Mouse (Mus musculus): ENCODE data around the gene Spg21. TPM values are rescaled to one million over a fixed set of nuclear protein-coding genes. Genes with fewer than 3 reads are reported as not detected.

The Spg21 gene
- polyA plus RNA-seq, 1 experiment from 2014 or later: 99.2 TPM

DNA sequence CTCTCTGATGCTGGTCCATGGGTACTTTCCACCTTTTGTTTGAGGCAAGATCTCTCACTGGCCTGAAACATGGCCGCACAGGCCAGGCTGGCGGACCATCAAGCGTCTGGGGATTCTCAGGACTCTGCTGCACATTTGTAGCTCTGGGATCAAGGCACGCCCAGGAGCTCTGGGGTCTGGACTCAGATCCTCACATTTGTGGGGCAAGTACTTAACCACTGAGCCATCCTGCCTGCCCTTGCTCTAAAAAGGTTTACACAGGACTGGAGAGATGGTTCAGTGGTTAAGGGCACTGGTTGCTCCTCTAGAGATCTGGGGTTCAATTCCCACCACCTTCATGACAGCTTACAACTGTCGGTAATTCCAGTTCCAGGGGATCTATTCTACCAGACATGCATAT is 29.8 kb upstream of the Spg21 start:
- Histone ChIP-seq H3K27me3 (ENCODE audit: control insufficient read depth, insufficient read depth, low read depth, low read length) (no peaks in the 10 kb centered on the region), H3K27ac (ENCODE audit: low read length) (no peak overlapping the region), H3K36me3 (ENCODE audit: control insufficient read depth, insufficient read depth, low read length) (no peaks in the 10 kb centered on the region), H3K9ac (ENCODE audit: low read length) (no peak overlapping the region), H3K4me3 (ENCODE audit: low read length) (no peak overlapping the region), H3K4me1 (replicated peaks; ENCODE audit: control insufficient read depth, insufficient read depth, low read length) (0 out of 2 replicates have a peak, but pooled peaks cover 3% of the 10 kb centered on the region), H3K4me2 (ENCODE audit: low read depth, low read length) (no peak overlapping the region), H3K9me3 (ENCODE audit: control insufficient read depth, low read length) (no peaks in the 10 kb centered on the region)
- ATAC-seq (ENCODE audit: low read depth): no peak
- whole genome bisulfite sequencing: 85% methylated on average over 5 of the region's 5 CpGs

DNA sequence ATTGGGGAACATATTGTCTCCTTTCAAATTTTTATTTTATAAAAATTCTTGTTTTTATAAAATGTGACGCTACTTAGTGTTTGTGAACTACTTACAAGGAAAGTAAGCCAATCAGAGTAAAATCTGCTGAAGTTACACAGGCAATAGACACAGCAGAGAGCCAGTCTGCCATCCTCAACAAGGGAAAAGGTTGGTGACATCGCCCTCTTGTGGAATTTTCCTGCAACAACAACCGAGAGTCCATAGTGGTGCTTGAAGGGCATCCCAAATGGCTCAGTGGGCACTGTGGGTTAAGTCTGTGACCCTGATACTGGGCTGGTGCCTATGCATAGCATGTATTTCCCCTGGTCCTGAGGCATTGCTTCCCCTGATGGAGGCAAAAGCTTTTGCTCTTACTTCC is 28.5 kb upstream of the Spg21 start:
- Histone ChIP-seq H3K36me3 (ENCODE audit: control insufficient read depth, insufficient read depth, low read length) (no peaks in the 10 kb centered on the region), H3K4me3 (ENCODE audit: low read length) (no peak overlapping the region), H3K4me1 (replicated peaks; ENCODE audit: control insufficient read depth, insufficient read depth, low read length) (peaks cover 7% of the 10 kb centered on the region), H3K9ac (ENCODE audit: low read length) (no peak overlapping the region), H3K27ac (ENCODE audit: low read length) (no peak overlapping the region), H3K4me2 (ENCODE audit: low read depth, low read length) (no peak overlapping the region), H3K27me3 (ENCODE audit: control insufficient read depth, insufficient read depth, low read depth, low read length) (no peaks in the 10 kb centered on the region), H3K9me3 (ENCODE audit: control insufficient read depth, low read length) (no peaks in the 10 kb centered on the region)
- ATAC-seq (ENCODE audit: low read depth): peak; percentile 45; the same call in 1 of the 2 replicates
- WGBS: 3% methylated on average over 3 of the region's 3 CpGs

DNA sequence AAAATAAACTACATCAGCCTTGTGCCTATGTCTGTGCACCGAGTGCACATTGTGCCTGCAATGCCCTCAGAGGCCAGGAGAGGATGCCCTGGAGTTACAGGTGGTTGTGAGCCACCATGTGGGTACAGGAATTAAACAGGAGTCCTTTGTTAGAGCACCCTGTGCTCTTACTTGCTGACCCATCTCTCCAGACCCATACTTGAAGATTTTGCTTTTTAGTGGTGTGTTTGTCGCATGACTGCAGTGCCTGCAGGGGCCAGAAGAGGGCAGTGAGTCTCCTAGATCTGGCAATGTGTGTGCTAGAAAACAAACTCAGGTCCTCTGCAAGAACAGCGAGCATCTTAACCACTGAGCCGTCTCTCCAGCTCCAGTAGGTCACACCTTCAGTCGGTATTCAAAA is 26.6 kb upstream of the Spg21 start:
- WGBS: 57% methylated on average over 5 of the region's 5 CpGs
- no peaks in the 10 kb centered on the region for H3K27me3 ChIP-seq (ENCODE audit: control insufficient read depth, insufficient read depth, low read depth, low read length)
- no peak overlapping the region for H3K9ac ChIP-seq (ENCODE audit: low read length)
- no peak overlapping the region for H3K4me2 ChIP-seq (ENCODE audit: low read depth, low read length)
- no peak for ATAC-seq (ENCODE audit: low read depth)
- H3K9me3 ChIP-seq (ENCODE audit: control insufficient read depth, low read length): no peaks in the 10 kb centered on the region
- H3K4me1 ChIP-seq (replicated peaks; ENCODE audit: control insufficient read depth, insufficient read depth, low read length): peaks cover 7% of the 10 kb centered on the region
- H3K36me3 ChIP-seq (ENCODE audit: control insufficient read depth, insufficient read depth, low read length): 0 out of 2 replicates have a peak, but pooled peaks cover 2% of the 10 kb centered on the region
- H3K27ac ChIP-seq (ENCODE audit: low read length): no peak overlapping the region
- H3K4me3 ChIP-seq (ENCODE audit: low read length): no peak overlapping the region

DNA sequence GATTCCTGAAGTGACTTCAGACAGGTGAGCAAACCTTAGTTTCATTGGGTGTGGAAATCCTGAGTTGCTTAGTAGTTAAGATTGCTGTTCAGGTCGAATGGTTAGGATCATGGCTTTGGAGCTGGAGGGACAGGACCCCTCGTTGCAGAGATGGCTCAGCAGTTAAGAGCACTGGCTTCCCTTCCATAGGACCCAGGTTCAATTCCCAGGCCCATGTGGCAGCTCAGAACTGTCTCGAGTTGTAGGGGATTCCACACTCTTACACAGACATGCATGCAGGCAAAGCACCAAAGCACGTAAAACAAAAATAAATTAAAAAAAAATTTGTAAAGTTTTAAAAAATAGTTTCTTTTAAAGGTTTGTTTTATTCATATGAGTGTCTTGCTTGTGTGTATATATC is 25.5 kb upstream of the Spg21 start:
- 63% methylated on average over 4 of the region's 4 CpGs for WGBS
- no peaks in the 10 kb centered on the region for H3K27me3 ChIP-seq (ENCODE audit: control insufficient read depth, insufficient read depth, low read depth, low read length)
- peak overlapping the region; percentile 7; the same call in 1 of the 2 replicates for H3K27ac ChIP-seq (ENCODE audit: low read length)
- no peaks in the 10 kb centered on the region for H3K9me3 ChIP-seq (ENCODE audit: control insufficient read depth, low read length)
- no peak; the same call in 1 of the 2 replicates for ATAC-seq (ENCODE audit: low read depth)
- peak overlapping the region; percentile 70; the same call in 1 of the 2 replicates for H3K4me2 ChIP-seq (ENCODE audit: low read depth, low read length)
- 0 out of 2 replicates have a peak, but pooled peaks cover 2% of the 10 kb centered on the region for H3K36me3 ChIP-seq (ENCODE audit: control insufficient read depth, insufficient read depth, low read length)
- H3K9ac ChIP-seq (ENCODE audit: low read length): no peak overlapping the region
- no peak overlapping the region; the same call in 1 of the 2 replicates for H3K4me3 ChIP-seq (ENCODE audit: low read length)
- H3K4me1 ChIP-seq (replicated peaks; ENCODE audit: control insufficient read depth, insufficient read depth, low read length): peaks cover 7% of the 10 kb centered on the region

DNA sequence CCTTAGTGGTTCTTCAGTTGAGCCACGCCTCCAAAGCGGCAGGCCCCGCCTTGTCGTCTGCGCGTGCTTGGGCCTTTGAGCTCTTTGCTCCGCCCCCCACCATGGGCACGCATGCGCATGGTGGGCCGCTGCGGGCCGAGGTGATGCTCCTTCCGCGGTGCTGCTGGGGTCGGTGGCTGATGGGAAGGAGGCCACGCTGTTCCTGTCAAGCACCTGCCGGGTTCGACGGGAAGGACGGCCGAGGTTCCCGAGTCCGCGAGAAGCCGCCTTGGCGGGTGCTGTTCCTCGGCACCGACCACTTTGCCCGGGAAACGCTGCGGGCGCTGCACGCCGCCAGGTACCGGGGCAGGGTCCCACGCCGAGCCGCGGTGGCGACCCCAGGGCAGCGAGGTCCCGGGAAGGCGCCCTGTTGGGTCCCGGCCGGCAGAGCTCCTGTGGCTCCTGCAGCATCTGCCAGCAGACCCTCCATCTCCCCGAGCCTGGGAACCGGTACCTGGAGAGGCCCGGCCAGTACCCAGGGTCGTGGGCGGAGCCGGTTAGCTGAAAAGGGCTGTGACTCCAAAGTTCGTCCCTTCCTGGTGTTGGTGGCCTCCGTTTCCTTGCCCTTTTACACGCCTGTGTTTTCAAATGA is 25.0 kb upstream of the Spg21 start, which contains the start of gene Mtfmt:
TSS of gene Mtfmt (plus strand) at position 112 of the 631 bp plus-strand sequence.
- peaks cover 8% of the 10 kb centered on the region for H3K36me3 ChIP-seq (ENCODE audit: control insufficient read depth, insufficient read depth, low read length)
- under 1% methylated on average over 54 of the region's 54 CpGs for WGBS
- no peaks in the 10 kb centered on the region for H3K27me3 ChIP-seq (ENCODE audit: control insufficient read depth, insufficient read depth, low read depth, low read length)
- H3K4me2 ChIP-seq (ENCODE audit: low read depth, low read length): peak within 1 kb of the TSS; percentile 70
- peak within 1 kb of the TSS; percentile 96 for H3K4me3 ChIP-seq (ENCODE audit: low read length)
- peak; percentile 95 for ATAC-seq (ENCODE audit: low read depth)
- peaks cover 7% of the 10 kb centered on the region for H3K4me1 ChIP-seq (replicated peaks; ENCODE audit: control insufficient read depth, insufficient read depth, low read length)
- peak within 1 kb of the TSS; percentile 7; the same call in 1 of the 2 replicates for H3K27ac ChIP-seq (ENCODE audit: low read length)
- peak within 1 kb of the TSS; percentile 83 for H3K9ac ChIP-seq (ENCODE audit: low read length)
- H3K9me3 ChIP-seq (ENCODE audit: control insufficient read depth, low read length): no peaks in the 10 kb centered on the region

DNA sequence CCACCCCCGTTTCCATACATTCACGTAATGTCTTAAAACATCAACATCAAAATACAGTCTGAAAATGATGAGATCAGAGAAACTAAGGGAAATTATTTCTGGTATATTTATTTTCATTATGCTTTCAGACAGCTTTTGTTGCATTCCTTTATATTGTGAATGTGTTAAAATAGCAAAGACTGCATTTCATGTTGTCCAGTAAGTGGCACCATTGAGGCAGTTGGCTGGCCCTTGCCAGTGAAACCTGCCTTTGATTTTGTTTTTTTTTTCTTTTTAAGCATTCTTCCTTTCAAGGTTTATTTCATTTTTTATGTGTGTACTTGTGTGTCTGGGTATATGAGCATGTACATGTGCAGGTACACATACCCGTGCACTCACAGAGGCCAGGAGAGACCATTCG is 16.1 kb upstream of the Spg21 start:
- 90% methylated on average over 4 of the region's 4 CpGs for WGBS
- Histone ChIP-seq H3K9me3 (ENCODE audit: control insufficient read depth, low read length) (no peaks in the 10 kb centered on the region), H3K9ac (ENCODE audit: low read length) (no peak overlapping the region), H3K4me3 (ENCODE audit: low read length) (no peak overlapping the region), H3K4me1 (replicated peaks; ENCODE audit: control insufficient read depth, insufficient read depth, low read length) (no peaks in the 10 kb centered on the region), H3K27ac (ENCODE audit: low read length) (no peak overlapping the region), H3K36me3 (ENCODE audit: control insufficient read depth, insufficient read depth, low read length) (peaks cover 41% of the 10 kb centered on the region), H3K4me2 (ENCODE audit: low read depth, low read length) (no peak overlapping the region), H3K27me3 (ENCODE audit: control insufficient read depth, insufficient read depth, low read depth, low read length) (no peaks in the 10 kb centered on the region)
- no peak for ATAC-seq (ENCODE audit: low read depth)

DNA sequence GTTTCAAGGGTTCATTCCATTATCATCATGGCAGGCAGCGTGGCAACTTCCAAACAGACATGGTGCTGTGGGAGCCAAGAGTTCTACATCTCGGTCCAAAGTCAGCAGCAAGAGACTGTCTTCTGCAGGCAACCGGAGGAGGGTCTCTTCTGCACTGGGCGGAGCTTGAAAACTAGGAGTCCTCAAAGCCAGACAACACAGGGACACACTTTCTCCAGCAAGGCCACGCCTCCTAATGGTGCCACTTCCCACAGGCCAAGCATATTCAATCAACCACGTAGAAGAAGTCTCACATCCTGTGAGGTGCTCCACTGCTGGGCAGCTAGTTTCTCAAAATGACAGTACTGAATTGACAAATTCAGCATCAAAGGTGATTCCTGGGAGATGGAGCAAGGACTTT is 12.8 kb upstream of the Spg21 start:
- Histone ChIP-seq H3K36me3 (ENCODE audit: control insufficient read depth, insufficient read depth, low read length) (peaks cover 28% of the 10 kb centered on the region), H3K27ac (ENCODE audit: low read length) (no peak overlapping the region), H3K9ac (ENCODE audit: low read length) (no peak overlapping the region), H3K4me3 (ENCODE audit: low read length) (no peak overlapping the region), H3K4me1 (replicated peaks; ENCODE audit: control insufficient read depth, insufficient read depth, low read length) (no peaks in the 10 kb centered on the region), H3K9me3 (ENCODE audit: control insufficient read depth, low read length) (no peaks in the 10 kb centered on the region), H3K4me2 (ENCODE audit: low read depth, low read length) (no peak overlapping the region), H3K27me3 (ENCODE audit: control insufficient read depth, insufficient read depth, low read depth, low read length) (no peaks in the 10 kb centered on the region)
- 85% methylated on average over 6 of the region's 6 CpGs for WGBS
- no peak for ATAC-seq (ENCODE audit: low read depth)

DNA sequence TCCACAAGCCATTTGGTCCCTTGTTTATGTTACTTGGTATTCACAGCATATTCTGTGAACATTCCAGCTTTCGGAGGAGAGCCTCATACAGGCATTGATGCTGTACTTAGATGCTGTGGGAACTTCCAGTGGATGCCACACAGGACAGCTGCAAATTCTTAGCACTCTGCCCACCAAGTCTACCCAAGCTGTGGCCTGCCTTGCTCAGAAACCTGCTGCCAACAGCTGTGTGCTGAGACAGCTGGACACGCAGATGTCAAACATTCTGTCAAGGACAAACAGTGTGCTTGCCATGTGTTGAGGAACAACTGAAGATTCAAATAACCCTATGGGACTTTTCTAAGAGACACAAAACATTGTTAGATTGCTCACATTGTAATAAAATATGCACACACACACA is 1.8 kb upstream of the Spg21 start:
- WGBS: 68% methylated on average over 2 of the region's 2 CpGs
- H3K4me1 ChIP-seq (replicated peaks; ENCODE audit: control insufficient read depth, insufficient read depth, low read length): peaks cover 19% of the 10 kb centered on the region
- ATAC-seq (ENCODE audit: low read depth): no peak
- H3K36me3 ChIP-seq (ENCODE audit: control insufficient read depth, insufficient read depth, low read length): no peaks in the 10 kb centered on the region
- no peaks in the 10 kb centered on the region for H3K27me3 ChIP-seq (ENCODE audit: control insufficient read depth, insufficient read depth, low read depth, low read length)
- no peak overlapping the region for H3K4me2 ChIP-seq (ENCODE audit: low read depth, low read length)
- H3K9me3 ChIP-seq (ENCODE audit: control insufficient read depth, low read length): no peaks in the 10 kb centered on the region
- no peak overlapping the region for H3K27ac ChIP-seq (ENCODE audit: low read length)
- H3K9ac ChIP-seq (ENCODE audit: low read length): no peak overlapping the region
- no peak overlapping the region for H3K4me3 ChIP-seq (ENCODE audit: low read length)

DNA sequence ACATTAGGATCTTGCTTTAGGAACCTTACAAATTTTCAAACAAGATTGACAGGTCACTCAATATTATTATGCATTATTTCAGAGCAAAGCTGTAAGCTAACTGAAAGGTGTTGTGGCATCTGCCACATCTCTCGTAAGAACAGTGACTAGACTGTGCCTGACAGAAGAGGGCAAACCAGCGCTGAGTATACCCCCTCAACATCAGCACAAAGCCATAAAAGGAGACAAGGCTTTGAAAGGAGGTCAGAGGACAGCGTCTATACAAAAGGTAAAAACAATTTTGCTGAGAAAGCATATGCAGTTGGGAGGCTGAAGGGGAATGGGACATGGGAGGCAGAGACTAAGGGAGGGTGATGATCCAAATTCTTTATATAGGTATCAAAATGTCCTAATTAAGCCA is 549 bp upstream of the Spg21 start:
- Histone ChIP-seq H3K9me3 (ENCODE audit: control insufficient read depth, low read length) (no peaks in the 10 kb centered on the region), H3K4me2 (ENCODE audit: low read depth, low read length) (peak overlapping the region; percentile 65), H3K27me3 (ENCODE audit: control insufficient read depth, insufficient read depth, low read depth, low read length) (no peaks in the 10 kb centered on the region), H3K4me1 (replicated peaks; ENCODE audit: control insufficient read depth, insufficient read depth, low read length) (peaks cover 19% of the 10 kb centered on the region), H3K4me3 (ENCODE audit: low read length) (peak overlapping the region; percentile 90), H3K27ac (ENCODE audit: low read length) (peak overlapping the region; percentile 67; the same call in 1 of the 2 replicates), H3K9ac (ENCODE audit: low read length) (no peak overlapping the region; the same call in none of the 2 replicates), H3K36me3 (ENCODE audit: control insufficient read depth, insufficient read depth, low read length) (no peaks in the 10 kb centered on the region)
- WGBS: 64% methylated on average over 3 of the region's 3 CpGs
- ATAC-seq (ENCODE audit: low read depth): 0 out of 2 replicates have a peak, but pooled peaks have one; percentile 0
